In genomic region chr9:92541977-92542561, GRCm38 (mm10) we compare ENCODE assay signal across 8 mouse cellular contexts. TPM values are rescaled to one million over a fixed set of nuclear protein-coding genes. Genes with fewer than 3 reads are reported as not detected.
A peak's percentile ranks its signal among the peaks of the same experiment; 100 is the strongest.
DNase-seq lines count a peak whose midpoint lies in the region; ATAC-seq lines count a peak whose summit lies in the region.

TSS of gene Plod2 (plus strand) at chr9:92542223.

- peak; percentile 80 for ATAC-seq in common myeloid progenitor, adult 5-6 weeks (replicated peaks; ENCODE audit: low read depth, poor library complexity, severe bottlenecking)
- peak; percentile 93 for ATAC-seq in hindbrain, embryonic 16.5 days

- peak within 1 kb of the TSS; percentile 89 for H3K4me2 ChIP-seq in hindbrain, embryonic 16.5 days (ENCODE audit: low read length)

- H3K4me1 ChIP-seq in hindbrain, embryonic 16.5 days (ENCODE audit: control insufficient read depth, insufficient read depth, low read depth, low read length) = peaks cover 16% of the 10 kb centered on the region
- peaks cover 44% of the 10 kb centered on the region for H3K4me1 ChIP-seq in limb, embryonic 10.5 days
- peaks cover 33% of the 10 kb centered on the region for H3K4me1 ChIP-seq in midbrain, embryonic 10.5 days

- H3K36me3 ChIP-seq in hindbrain, embryonic 16.5 days (ENCODE audit: control insufficient read depth, insufficient read depth, low read length) = no peaks in the 10 kb centered on the region
- H3K36me3 ChIP-seq in limb, embryonic 10.5 days = no peaks in the 10 kb centered on the region
- no peaks in the 10 kb centered on the region for H3K36me3 ChIP-seq in midbrain, embryonic 10.5 days

- no peaks in the 10 kb centered on the region for H3K27me3 ChIP-seq in hindbrain, embryonic 16.5 days (replicated peaks; ENCODE audit: control insufficient read depth, insufficient read depth, low read length)
- H3K27me3 ChIP-seq in limb, embryonic 10.5 days (ENCODE audit: low read depth, poor library complexity, severe bottlenecking) = no peaks in the 10 kb centered on the region
- peaks cover 12% of the 10 kb centered on the region; the same call in 1 of the 2 replicates for H3K27me3 ChIP-seq in midbrain, embryonic 10.5 days (ENCODE audit: low read depth, poor library complexity, severe bottlenecking)

- H3K4me3 ChIP-seq in hindbrain, embryonic 16.5 days (ENCODE audit: low read length) = peak within 1 kb of the TSS; percentile 95
- H3K4me3 ChIP-seq in limb, embryonic 10.5 days = peak within 1 kb of the TSS; percentile 68
- peak within 1 kb of the TSS; percentile 79 for H3K4me3 ChIP-seq in midbrain, embryonic 10.5 days

- H3K9me3 ChIP-seq in hindbrain, embryonic 16.5 days (ENCODE audit: control insufficient read depth, low read length) = no peaks in the 10 kb centered on the region
- H3K9me3 ChIP-seq in limb, embryonic 10.5 days (replicated peaks) = no peaks in the 10 kb centered on the region
- H3K9me3 ChIP-seq in midbrain, embryonic 10.5 days (replicated peaks) = no peaks in the 10 kb centered on the region

- DNase-seq in adrenal gland, adult 18-20 months (ENCODE audit: low spot score in 2 of 2) = peak; percentile 85 to 92
- peak; percentile 24 to 54 for DNase-seq in gastrocnemius, adult 8-10 months (ENCODE audit: low spot score in 2 of 2)
- DNase-seq in limb, embryonic 10.5 days (ENCODE audit: low spot score) = peak; percentile 85
- DNase-seq in midbrain, embryonic 10.5 days (ENCODE audit: low spot score) = peak; percentile 83
- peak; percentile 5 to 18 for DNase-seq in right cerebral cortex, postnatal 36 days (ENCODE audit: low spot score in 2 of 2)
- DNase-seq in c-Kit-positive CD71-positive TER-119-positive erythroid progenitor cells, embryonic 14.5 days (ENCODE audit: low spot score) = no peak

- H3K27ac ChIP-seq in hindbrain, embryonic 16.5 days (ENCODE audit: low read depth, low read length) = peak within 1 kb of the TSS; percentile 78
- peak within 1 kb of the TSS; percentile 94 for H3K27ac ChIP-seq in limb, embryonic 10.5 days
- H3K27ac ChIP-seq in midbrain, embryonic 10.5 days (replicated peaks) = peak within 1 kb of the TSS; percentile 91

- H3K9ac ChIP-seq in hindbrain, embryonic 16.5 days (ENCODE audit: low read depth, low read length) = peak within 1 kb of the TSS; percentile 91

- WGBS in hindbrain, embryonic 16.5 days = under 1% methylated on average over 44 of the region's 67 CpGs
- under 1% methylated on average over 59 of the region's 67 CpGs for WGBS in limb, embryonic 10.5 days
- under 1% methylated on average over 62 of the region's 67 CpGs for WGBS in midbrain, embryonic 10.5 days

RNA-seq across cellular contexts. Expression of gene Plod2, which starts in this region (rescaled TPM):
- 100 to 1,000 TPM; 247 to 280 TPM for total RNA-seq in adrenal gland, adult 18-20 months (2021)
- total RNA-seq in common myeloid progenitor, adult 5-6 weeks (2017) = 4.6 and 5.3 TPM in 2 replicates
- 1 to 10 TPM; 1.2 to 3.1 (median 1.7) TPM for total RNA-seq in gastrocnemius, adult 8-10 months (2022)
- polyA plus RNA-seq in hindbrain, embryonic 16.5 days (2015; fragmentation: Nextera tagmentation; extraction: Ambion mirVana) = 11.8 and 13.9 TPM in 2 replicates
- polyA plus RNA-seq in limb, embryonic 10.5 days (2016; fragmentation: Nextera tagmentation; extraction: Ambion mirVana) = 19.2 and 29.5 TPM in 2 replicates
- polyA plus RNA-seq in midbrain, embryonic 10.5 days (2016; fragmentation: Nextera tagmentation; extraction: Ambion mirVana) = 23.3 and 25.6 TPM in 2 replicates

Comparison
In these comparisons a context has a peak if more than half of its experiments do, and no peak if none do; other contexts are left out.
1. RNA of gene Plod2 (total RNA-seq): 247 to 280 TPM in adrenal gland, adult 18-20 months; 4.6 to 5.3 TPM in common myeloid progenitor, adult 5-6 weeks and 1.2 to 3.1 TPM in gastrocnemius, adult 8-10 months; every median in the first group is over 10 times any median in the second.
2. Peak in every context shown above with its lines, with median percentiles within 50 percentile points of each other: H3K27ac ChIP-seq and H3K4me3 ChIP-seq.